Comparison of ENCODE assay signal across 23 mouse cellular contexts in genomic region chr16:94347080-94347731, GRCm38 (mm10). TPM values are rescaled to one million over a fixed set of nuclear protein-coding genes. Genes with fewer than 3 reads are reported as not detected.
DNase-seq lines count a peak whose midpoint lies in the region; ATAC-seq lines count a peak whose summit lies in the region.
"Had no signal": no experiment of that assay in that cellular context is flagged by ENCODE, and none has a peak within 500 bp of the region (broad histone marks: within the 10 kb centered on the region; RNA-seq: fewer than 3 reads in every experiment).

No protein-coding gene starts in this region.

- peak; percentile 10 for DNase-seq in adrenal gland, adult 8-10 months
- no peak for DNase-seq in adrenal gland, postnatal 14 days
- DNase-seq in liver (no peak), 416B (ENCODE audit: low read depth) (peak; percentile 32)
- DNase-seq in limb, embryonic 10.5 days (ENCODE audit: low spot score) = no peak
- DNase-seq in forebrain, embryonic 14.5 days (ENCODE audit: low spot score) = no peak
- DNase-seq: cerebellum, adult 18-20 months; cerebellum, postnatal 10 days; forebrain, postnatal 0 days; heart, postnatal 14 days; kidney, adult 18-20 months; kidney, postnatal 36 days; right cerebral cortex, postnatal 14 days had no signal

- H3K27ac ChIP-seq in liver, embryonic 16.5 days (ENCODE audit: low read length) = peak overlapping the region; percentile 25; the same call in 1 of the 2 replicates
- H3K27ac ChIP-seq in limb, embryonic 10.5 days = no peak overlapping the region
- H3K27ac ChIP-seq in forebrain, embryonic 14.5 days (ENCODE audit: low read depth, low read length) = no peak overlapping the region
- H3K27ac ChIP-seq: embryonic facial prominence, embryonic 13.5 days; layer of hippocampus, adult 2 months; left cerebral cortex, adult 2 months; lung, embryonic 15.5 days; midbrain, embryonic 13.5 days had no signal

- no peak overlapping the region for H3K4me3 ChIP-seq in liver, embryonic 16.5 days (ENCODE audit: low read depth, low read length)
- no peak overlapping the region for H3K4me3 ChIP-seq in limb, embryonic 10.5 days
- no peak overlapping the region for H3K4me3 ChIP-seq in forebrain, embryonic 14.5 days (ENCODE audit: low read depth, low read length)
- H3K4me3 ChIP-seq: embryonic facial prominence, embryonic 13.5 days; layer of hippocampus, adult 2 months; left cerebral cortex, adult 2 months; lung, embryonic 15.5 days; midbrain, embryonic 13.5 days had no signal

- no peaks in the 10 kb centered on the region for H3K36me3 ChIP-seq in liver, embryonic 16.5 days (ENCODE audit: control insufficient read depth, insufficient read depth)
- no peaks in the 10 kb centered on the region for H3K36me3 ChIP-seq in limb, embryonic 10.5 days
- no peaks in the 10 kb centered on the region for H3K36me3 ChIP-seq in forebrain, embryonic 14.5 days (ENCODE audit: control insufficient read depth, insufficient read depth, low read length)
- H3K36me3 ChIP-seq: embryonic facial prominence, embryonic 13.5 days; lung, embryonic 15.5 days; midbrain, embryonic 13.5 days had no signal

- peak; percentile 66 for ATAC-seq in liver, embryonic 16.5 days (ENCODE audit: low read depth)
- ATAC-seq in granulocyte monocyte progenitor cell, adult 5-6 weeks (replicated peaks; ENCODE audit: poor library complexity, severe bottlenecking) = peak; percentile 79
- no peak for ATAC-seq in forebrain, embryonic 14.5 days
- ATAC-seq: forebrain, postnatal 0 days; hindbrain, embryonic 16.5 days; midbrain, embryonic 13.5 days had no signal

- no peaks in the 10 kb centered on the region for H3K27me3 ChIP-seq in liver, embryonic 16.5 days (ENCODE audit: control insufficient read depth, insufficient read depth, low read depth, low read length)
- no peaks in the 10 kb centered on the region for H3K27me3 ChIP-seq in limb, embryonic 10.5 days (ENCODE audit: low read depth, poor library complexity, severe bottlenecking)
- no peaks in the 10 kb centered on the region for H3K27me3 ChIP-seq in forebrain, embryonic 14.5 days (replicated peaks; ENCODE audit: control insufficient read depth, insufficient read depth, low read length)
- H3K27me3 ChIP-seq: embryonic facial prominence, embryonic 13.5 days; lung, embryonic 15.5 days; midbrain, embryonic 13.5 days had no signal

- no peak overlapping the region for H3K4me2 ChIP-seq in liver, embryonic 16.5 days (ENCODE audit: low read depth, low read length)
- no peak overlapping the region for H3K4me2 ChIP-seq in forebrain, embryonic 14.5 days (ENCODE audit: low read length)
- H3K4me2 ChIP-seq: embryonic facial prominence, embryonic 13.5 days; lung, embryonic 15.5 days; midbrain, embryonic 13.5 days had no signal

- H3K9me3 ChIP-seq in liver, embryonic 16.5 days (replicated peaks; ENCODE audit: control insufficient read depth, low read length) = no peaks in the 10 kb centered on the region
- no peaks in the 10 kb centered on the region for H3K9me3 ChIP-seq in limb, embryonic 10.5 days (replicated peaks)
- H3K9me3 ChIP-seq in forebrain, embryonic 14.5 days (replicated peaks; ENCODE audit: control insufficient read depth, low read length) = no peaks in the 10 kb centered on the region
- H3K9me3 ChIP-seq: embryonic facial prominence, embryonic 13.5 days; lung, embryonic 15.5 days; midbrain, embryonic 13.5 days had no signal

- no peak overlapping the region for H3K9ac ChIP-seq in liver, embryonic 16.5 days (ENCODE audit: low read depth, low read length)
- H3K9ac ChIP-seq in forebrain, embryonic 14.5 days (ENCODE audit: low read length) = no peak overlapping the region
- H3K9ac ChIP-seq: embryonic facial prominence, embryonic 13.5 days; forebrain, postnatal 0 days; lung, embryonic 15.5 days; midbrain, embryonic 13.5 days had no signal

- no peaks in the 10 kb centered on the region for H3K4me1 ChIP-seq in liver, embryonic 16.5 days (ENCODE audit: control insufficient read depth, low read depth, low read length)
- peaks cover 10% of the 10 kb centered on the region for H3K4me1 ChIP-seq in limb, embryonic 10.5 days
- H3K4me1 ChIP-seq in forebrain, embryonic 14.5 days (ENCODE audit: control insufficient read depth, insufficient read depth, low read length) = 0 out of 2 replicates have a peak, but pooled peaks cover 4% of the 10 kb centered on the region
- H3K4me1 ChIP-seq: lung, embryonic 15.5 days had no signal

- WGBS in liver, embryonic 16.5 days (ENCODE audit: insufficient replicate concordance) = 50% methylated on average over 7 of the region's 7 CpGs
- 88% methylated on average over 7 of the region's 7 CpGs for WGBS in limb, embryonic 10.5 days
- 81% methylated on average over 7 of the region's 7 CpGs for WGBS in forebrain, embryonic 14.5 days

RNA-seq across cellular contexts. Expression of gene Ripply3, which starts 19.0 kb away (rescaled TPM):
- total RNA-seq in adrenal gland, adult 8-10 months (2022) = 10 to 100 TPM in 1 of 4 experiments, 1 to 10 TPM in 3; 4.6 to 12.6 (median 5.3) TPM
- total RNA-seq in adrenal gland, postnatal 14 days (2021) = 4.4 and 5.0 TPM in 2 replicates
- 1.7 and 1.9 TPM in 2 replicates for polyA plus RNA-seq in liver, embryonic 16.5 days (2015; fragmentation: Nextera tagmentation; extraction: Ambion mirVana)
- total RNA-seq in granulocyte monocyte progenitor cell, adult 5-6 weeks (2014; fragmentation: Nextera tagmentation) = not detected in 2 replicates
- total RNA-seq in granulocyte monocyte progenitor cell, adult 5-6 weeks (2017) = not detected in 2 replicates
- 4.7 TPM in 2 replicates for polyA plus RNA-seq in limb, embryonic 10.5 days (2016; fragmentation: Nextera tagmentation; extraction: Ambion mirVana)
- polyA plus RNA-seq in forebrain, embryonic 14.5 days (2014; fragmentation: Nextera tagmentation; extraction: Ambion mirVana) = 0.74 and 0.99 TPM in 2 replicates
- total RNA-seq: common myeloid progenitor, adult 5-6 weeks; layer of hippocampus, postnatal 14 days had no signal

RNA-seq across cellular contexts. Expression of gene Ttc3, which starts 23.2 kb away (rescaled TPM):
- 100 to 1,000 TPM in 3 of 4 experiments, 10 to 100 TPM in 1; 89.1 to 149 (median 120) TPM for total RNA-seq in adrenal gland, adult 8-10 months (2022)
- 89.9 and 90.5 TPM in 2 replicates for total RNA-seq in adrenal gland, postnatal 14 days (2021)
- polyA plus RNA-seq in liver, embryonic 16.5 days (2015; fragmentation: Nextera tagmentation; extraction: Ambion mirVana) = 21.3 and 25.0 TPM in 2 replicates
- total RNA-seq in granulocyte monocyte progenitor cell, adult 5-6 weeks (2014; fragmentation: Nextera tagmentation) = 63.4 and 64.2 TPM in 2 replicates
- 84.1 and 118 TPM in 2 replicates for total RNA-seq in granulocyte monocyte progenitor cell, adult 5-6 weeks (2017)
- polyA plus RNA-seq in limb, embryonic 10.5 days (2016; fragmentation: Nextera tagmentation; extraction: Ambion mirVana) = 237 and 285 TPM in 2 replicates
- 815 and 924 TPM in 2 replicates for polyA plus RNA-seq in forebrain, embryonic 14.5 days (2014; fragmentation: Nextera tagmentation; extraction: Ambion mirVana)

RNA-seq across cellular contexts. Expression of gene Pigp, which starts 24.4 kb away (rescaled TPM):
- 100 to 1,000 TPM in 2 of 4 experiments, 10 to 100 TPM in 2; 80.9 to 101 (median 98.6) TPM for total RNA-seq in adrenal gland, adult 8-10 months (2022)
- 56.7 and 60.1 TPM in 2 replicates for total RNA-seq in adrenal gland, postnatal 14 days (2021)
- 47.5 and 47.6 TPM in 2 replicates for polyA plus RNA-seq in liver, embryonic 16.5 days (2015; fragmentation: Nextera tagmentation; extraction: Ambion mirVana)
- total RNA-seq in granulocyte monocyte progenitor cell, adult 5-6 weeks (2014; fragmentation: Nextera tagmentation) = 38.2 and 48.2 TPM in 2 replicates
- 13.4 and 26.4 TPM in 2 replicates for total RNA-seq in granulocyte monocyte progenitor cell, adult 5-6 weeks (2017)
- 72.6 and 82.0 TPM in 2 replicates for polyA plus RNA-seq in limb, embryonic 10.5 days (2016; fragmentation: Nextera tagmentation; extraction: Ambion mirVana)
- 94.1 and 133 TPM in 2 replicates for polyA plus RNA-seq in forebrain, embryonic 14.5 days (2014; fragmentation: Nextera tagmentation; extraction: Ambion mirVana)

RNA-seq across cellular contexts. Expression of gene Hlcs, which starts 33.8 kb away (rescaled TPM):
- total RNA-seq in adrenal gland, adult 8-10 months (2022) = 10 to 100 TPM; 20.7 to 31.7 (median 24.9) TPM
- 11.6 and 12.8 TPM in 2 replicates for total RNA-seq in adrenal gland, postnatal 14 days (2021)
- 2.2 and 2.3 TPM in 2 replicates for polyA plus RNA-seq in liver, embryonic 16.5 days (2015; fragmentation: Nextera tagmentation; extraction: Ambion mirVana)
- 6.9 and 11.7 TPM in 2 replicates for total RNA-seq in granulocyte monocyte progenitor cell, adult 5-6 weeks (2014; fragmentation: Nextera tagmentation)
- 6.2 and 6.7 TPM in 2 replicates for total RNA-seq in granulocyte monocyte progenitor cell, adult 5-6 weeks (2017)
- 10.1 and 11.7 TPM in 2 replicates for polyA plus RNA-seq in limb, embryonic 10.5 days (2016; fragmentation: Nextera tagmentation; extraction: Ambion mirVana)
- polyA plus RNA-seq in forebrain, embryonic 14.5 days (2014; fragmentation: Nextera tagmentation; extraction: Ambion mirVana) = 3.9 and 4.0 TPM in 2 replicates

Comparison
In these comparisons a context has a peak if more than half of its experiments do, and no peak if none do; other contexts are left out.
1. DNase-seq: peak in adrenal gland, adult 8-10 months (single experiment) and 416B (single experiment); none in adrenal gland, postnatal 14 days (single experiment), liver (single experiment), limb, embryonic 10.5 days (single experiment) and forebrain, embryonic 14.5 days (single experiment).